Mouse (Mus musculus): ENCODE data around the gene H2al2b. TPM values are rescaled to one million over a fixed set of nuclear protein-coding genes. Genes with fewer than 3 reads are reported as not detected.
"Not testable (repeated sequence)": the region's sequence is repeated elsewhere in the genome, so short reads cannot be mapped to it uniquely, and the experiment has no call there.

H2al2b gene
- not detected in 2 replicates for polyA plus RNA-seq (2015; fragmentation: Nextera tagmentation; extraction: Ambion mirVana)

- H3K36me3 ChIP-seq, H3K9ac ChIP-seq, H3K9me3 ChIP-seq: not testable (repeated sequence)
Measured at GRCm38 (mm10) chrY:2720574-2720973, at the start of gene H2al2b. Gene H2al2b, minus strand, starts transcription at chrY:2720674.

More at GRCm38 (mm10) chrY:2720574-2720973, at the start of gene H2al2b:
- no CpG with 5 or more reads among the region's 4 CpGs for WGBS
- ATAC-seq (ENCODE audit: low FRiP score, low read depth); H3K27ac ChIP-seq (replicated peaks); H3K4me3 ChIP-seq; H3K27me3 ChIP-seq; H3K4me2 ChIP-seq; H3K4me1 ChIP-seq (replicated peaks): not testable (repeated sequence)

Other genes with a start within 250 kb of the H2al2b start
- gene H2al2c, start 121.6 kb downstream of the H2al2b start, polyA plus RNA-seq (2015; fragmentation: Nextera tagmentation; extraction: Ambion mirVana): not detected in 2 replicates
- not detected in 2 replicates for gene Sry, start 57.0 kb downstream of the H2al2b start, polyA plus RNA-seq (2015; fragmentation: Nextera tagmentation; extraction: Ambion mirVana)
- gene Gm4064, start 75.5 kb upstream of the H2al2b start, polyA plus RNA-seq (2015; fragmentation: Nextera tagmentation; extraction: Ambion mirVana): not detected in 2 replicates
- gene Rbmy, start 110.0 kb upstream of the H2al2b start, polyA plus RNA-seq (2015; fragmentation: Nextera tagmentation; extraction: Ambion mirVana): not detected in 2 replicates
- gene Gm10256, start 110.0 kb upstream of the H2al2b start, polyA plus RNA-seq (2015; fragmentation: Nextera tagmentation; extraction: Ambion mirVana): not detected in 2 replicates
- gene Gm10352, start 180.3 kb upstream of the H2al2b start, polyA plus RNA-seq (2015; fragmentation: Nextera tagmentation; extraction: Ambion mirVana): 0.13 TPM in 1 of 2 replicates, not detected in the other
- gene Gm29289, start 211.9 kb upstream of the H2al2b start, polyA plus RNA-seq (2015; fragmentation: Nextera tagmentation; extraction: Ambion mirVana): not detected in 2 replicates

Measured in hindbrain, embryonic 15.5 days (tissue).